Mouse (Mus musculus) cerebral cortex, adult 2 months (tissue): Measurements from ENCODE around the gene Fam207a.

Source experiments
- WGBS: fragments of 180-500 bp; shearing (Covaris S2); methylation state at CpG from one replicate; pipeline ENCODE4 v1.1.7; 2018; 5-methylcytosine and 5-hydroxymethylcytosine counted together

The Fam207a gene

DNA sequence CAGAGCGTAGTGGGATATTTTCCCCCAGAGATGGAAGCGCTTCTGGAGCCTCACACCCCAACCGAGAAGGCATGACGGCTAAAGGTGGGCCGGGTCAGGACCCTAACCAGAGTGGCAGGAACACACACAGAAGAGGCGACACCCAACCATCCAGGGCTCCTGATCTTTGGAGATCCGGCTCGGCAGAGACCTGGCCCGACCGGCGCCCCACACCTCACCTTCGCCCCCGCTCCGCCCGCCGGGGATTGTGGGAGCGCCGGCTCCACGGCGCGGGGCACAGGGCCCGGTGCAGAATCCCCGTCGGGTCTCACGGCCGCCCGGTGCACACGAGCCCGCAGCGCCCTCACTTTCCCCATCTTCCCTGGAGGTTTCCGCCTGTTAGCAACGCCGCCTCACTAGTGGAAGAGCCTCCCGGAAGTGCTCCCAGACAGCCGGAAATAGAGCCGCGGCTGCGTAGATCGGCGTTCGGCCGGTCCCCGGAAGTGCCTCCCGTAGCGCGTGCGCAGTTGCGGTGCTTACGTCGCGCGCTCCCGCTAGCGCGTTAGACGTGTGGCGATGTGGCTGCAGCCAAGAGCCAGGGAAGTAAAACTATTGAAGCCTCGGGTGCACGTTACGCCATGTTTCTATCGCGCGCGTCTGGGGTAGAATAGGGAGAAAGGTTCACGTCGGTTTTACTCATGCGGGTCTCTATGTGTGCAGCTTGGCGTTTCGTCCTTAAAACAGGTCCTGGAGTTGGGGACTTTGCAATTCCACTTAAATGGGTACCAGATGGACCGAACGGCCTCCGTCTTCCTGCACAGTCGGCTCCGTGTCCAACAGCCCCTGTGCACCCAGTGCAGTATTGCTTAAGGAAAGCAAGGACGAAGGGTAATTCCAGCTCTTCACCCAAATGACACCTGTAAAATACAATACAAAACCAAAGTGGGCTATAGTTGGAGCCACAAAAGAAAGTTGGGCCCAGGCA, at the start of gene Fam207a:
TSS of gene Fam207a (minus strand) at position 401 of the 964 bp plus-strand sequence.
- WGBS: 1% methylated on average over 75 of the region's 75 CpGs

- WGBS: 84% methylated on average over 8 of the region's 8 CpGs
Observed at GRCm38 (mm10) chr10:77565005-77565404, 49.4 kb upstream of the Fam207a start.

DNA sequence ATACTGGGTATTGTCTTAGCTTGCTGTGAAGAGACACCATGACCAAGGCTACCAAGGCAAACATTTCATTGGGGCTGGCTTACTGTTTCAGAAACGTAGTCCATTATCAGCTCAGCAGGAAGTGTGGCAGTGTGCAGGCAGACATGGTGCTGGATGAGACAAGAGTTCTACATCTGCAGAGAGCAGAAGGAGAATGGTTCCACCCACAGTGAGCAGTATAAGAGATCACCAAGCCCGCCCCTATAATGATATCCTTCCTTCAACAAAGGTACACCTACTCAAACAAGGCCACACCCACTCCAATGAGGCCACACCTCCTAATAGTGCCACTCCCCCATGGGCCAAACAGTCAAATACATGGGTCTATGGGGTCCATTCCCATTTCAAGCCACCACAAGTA, 45.9 kb upstream of the Fam207a start:
- WGBS: 81% methylated on average over 2 of the region's 2 CpGs

DNA sequence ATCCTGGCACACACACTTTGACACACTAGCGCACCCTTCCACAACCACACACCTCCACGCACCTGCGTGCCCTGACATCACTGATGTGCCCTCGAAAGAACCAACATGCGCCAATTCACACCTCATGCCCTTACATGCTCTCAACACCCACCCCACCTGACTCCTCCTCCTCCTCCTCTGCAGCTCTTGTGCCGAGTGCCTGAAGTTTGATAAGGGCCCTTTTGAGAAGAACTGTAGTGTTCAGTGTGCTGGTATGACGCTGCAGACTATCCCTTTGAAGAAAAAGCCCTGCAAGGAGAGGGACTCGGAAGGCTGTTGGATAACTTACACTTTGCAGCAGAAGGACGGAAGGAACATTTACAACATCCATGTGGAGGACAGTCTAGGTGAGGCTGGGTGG, 45.2 kb upstream of the Fam207a start:
- 93% methylated on average over 9 of the region's 9 CpGs for WGBS

GRCm38 (mm10) chr10:77560090-77560489, 44.5 kb upstream of the Fam207a start:
- 88% methylated on average over 11 of the region's 11 CpGs for WGBS

DNA sequence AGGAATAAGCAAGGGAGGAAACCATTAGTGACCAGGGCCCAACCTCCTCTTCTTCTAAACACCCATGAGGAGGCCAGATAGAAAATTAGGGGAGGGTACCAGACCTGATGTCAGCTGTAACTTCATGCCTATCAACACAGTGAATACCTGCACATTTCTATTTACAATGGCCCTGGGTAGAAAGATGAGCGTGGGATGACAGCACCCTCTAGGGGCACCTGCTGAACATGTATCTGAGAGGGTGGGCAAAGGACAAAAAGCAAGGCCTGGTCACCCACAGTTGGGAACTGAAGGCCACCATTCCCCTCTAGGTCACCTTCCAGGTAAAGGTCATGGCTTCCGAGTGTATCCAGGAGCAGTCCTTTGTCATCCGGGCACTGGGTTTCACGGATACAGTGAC, 42.1 kb upstream of the Fam207a start:
- 94% methylated on average over 4 of the region's 4 CpGs for WGBS

DNA sequence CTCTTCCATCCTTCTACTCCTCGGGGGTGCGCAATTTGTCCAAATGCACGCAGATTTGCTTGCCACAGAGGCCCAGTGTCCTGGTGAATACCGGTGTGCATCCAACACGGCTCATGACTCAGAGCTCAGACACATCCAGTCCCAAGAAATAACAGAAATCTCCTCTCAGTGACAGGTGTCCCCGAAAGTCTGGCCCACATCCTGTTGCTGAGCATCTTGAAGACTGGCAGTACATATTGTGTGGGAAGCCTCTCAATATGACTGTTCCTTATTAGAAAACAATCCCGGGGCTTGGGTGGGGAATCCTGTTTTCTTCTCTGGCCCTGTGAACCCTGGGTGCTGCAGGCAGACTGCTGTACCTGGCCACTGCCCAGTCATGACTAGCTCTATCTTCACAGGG, 41.0 kb upstream of the Fam207a start:
- WGBS: 80% methylated on average over 7 of the region's 7 CpGs

- WGBS: 93% methylated on average over 4 of the region's 4 CpGs
Observed at GRCm38 (mm10) chr10:77554918-77555317, 39.3 kb upstream of the Fam207a start.

- WGBS: 78% methylated on average over 4 of the region's 4 CpGs
Observed at GRCm38 (mm10) chr10:77553285-77553684, 37.7 kb upstream of the Fam207a start.

DNA sequence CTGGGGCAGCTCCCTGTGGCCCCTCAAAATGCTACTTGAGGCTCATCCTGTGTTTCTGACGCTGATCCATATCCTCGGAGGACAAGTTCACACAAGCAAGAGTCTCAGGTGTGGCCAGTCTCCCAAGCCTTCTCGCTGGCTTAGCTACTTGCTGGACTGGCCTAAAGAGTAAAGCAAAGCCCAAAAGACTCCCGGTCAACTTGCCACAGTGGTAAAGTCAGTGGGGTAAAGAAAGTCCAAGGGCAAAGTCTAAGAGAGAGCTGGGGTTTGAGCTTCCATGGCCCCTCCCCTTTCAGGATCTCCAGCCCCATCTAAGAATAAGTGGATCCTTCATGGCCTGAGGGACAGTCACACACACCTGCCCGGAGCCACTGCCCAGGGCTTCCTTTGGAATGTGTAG, 36.6 kb upstream of the Fam207a start:
- 94% methylated on average over 5 of the region's 5 CpGs for WGBS

- WGBS: 74% methylated on average over 11 of the region's 11 CpGs
Observed at GRCm38 (mm10) chr10:77550874-77551273, 35.3 kb upstream of the Fam207a start.

- 88% methylated on average over 10 of the region's 10 CpGs for WGBS
Observed at GRCm38 (mm10) chr10:77548576-77548975, 33.0 kb upstream of the Fam207a start.

DNA sequence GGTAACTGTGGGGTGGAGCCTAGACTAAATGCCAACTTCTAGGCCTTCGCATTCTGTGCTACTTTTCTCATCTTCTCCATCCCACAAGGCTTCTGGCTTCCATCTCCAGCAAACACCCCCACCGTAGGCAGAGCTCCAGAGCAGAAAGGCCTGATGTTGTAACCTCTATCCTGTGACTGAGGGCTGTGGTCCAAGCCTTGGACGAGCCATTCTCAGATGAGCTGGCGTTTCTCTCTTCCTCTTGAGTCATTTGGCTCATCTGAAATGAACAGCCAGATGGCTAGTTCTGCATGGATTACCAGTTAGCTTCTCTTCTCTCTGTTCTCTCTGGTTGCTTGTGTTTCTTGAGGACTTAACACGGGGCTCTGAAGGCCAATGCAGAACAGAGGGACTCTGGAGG, 29.3 kb upstream of the Fam207a start:
- 34% methylated on average over 5 of the region's 5 CpGs for WGBS

- WGBS: 51% methylated on average over 7 of the region's 7 CpGs
Observed at GRCm38 (mm10) chr10:77543226-77543625, 27.6 kb upstream of the Fam207a start.

GRCm38 (mm10) chr10:77541864-77542666, 26.5 kb upstream of the Fam207a start:
- WGBS: 85% methylated on average over 10 of the region's 10 CpGs

DNA sequence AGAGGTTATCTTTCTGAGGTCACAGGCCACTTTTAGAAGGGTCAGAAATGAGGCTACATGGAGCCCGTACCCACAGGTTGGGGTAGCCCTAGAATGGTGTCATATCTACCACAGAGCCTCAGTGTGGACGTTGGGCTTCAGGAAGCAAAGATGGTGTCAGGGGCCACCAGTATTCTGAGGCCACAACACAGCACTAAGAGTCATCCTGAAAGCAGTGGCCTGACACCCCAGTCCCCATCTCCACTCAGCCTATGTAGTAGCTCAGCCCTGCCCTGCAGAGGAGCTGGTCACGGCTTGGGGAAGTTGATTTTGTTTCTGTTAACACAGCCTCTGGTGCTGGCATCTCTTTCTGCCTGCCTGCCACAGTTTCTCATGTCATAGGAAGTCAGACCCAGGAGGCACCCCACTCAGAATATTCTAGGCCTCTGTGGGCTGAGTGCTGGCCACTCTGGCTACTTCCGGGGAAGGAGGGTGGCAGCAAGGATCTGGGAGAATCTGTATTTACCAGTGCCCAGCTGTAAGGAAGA, 25.1 kb upstream of the Fam207a start:
- 83% methylated on average over 4 of the region's 4 CpGs for WGBS

DNA sequence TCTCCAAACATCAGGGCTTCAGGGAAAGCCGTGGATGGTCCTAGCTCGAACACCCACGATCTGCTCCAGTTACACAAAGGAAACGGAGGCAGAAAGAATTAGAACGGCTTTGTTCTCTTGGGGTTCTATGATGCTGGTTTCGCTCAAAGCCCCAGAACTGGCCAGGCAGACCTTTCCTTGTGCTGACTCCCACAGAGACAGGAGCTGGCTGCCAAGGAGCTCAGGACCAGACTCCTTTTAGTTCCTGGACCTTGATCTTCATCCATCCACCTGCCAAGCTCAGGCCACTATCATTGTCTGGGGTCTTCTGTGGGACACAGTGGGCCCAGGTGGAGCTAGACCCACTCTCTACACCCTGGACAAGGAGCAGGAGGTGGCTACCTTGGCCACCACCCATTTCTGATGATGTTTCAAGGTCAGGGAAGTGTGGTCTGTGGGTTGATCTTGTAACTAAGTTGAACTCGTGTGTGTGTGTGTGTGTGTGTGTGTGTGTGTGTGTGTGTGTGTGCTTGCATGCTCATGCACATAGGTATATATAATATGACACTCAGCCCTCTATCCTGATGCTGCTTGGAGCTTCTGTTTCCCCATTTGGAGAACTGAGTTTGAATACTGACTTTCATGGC, 23.8 kb upstream of the Fam207a start:
- 68% methylated on average over 7 of the region's 7 CpGs for WGBS

GRCm38 (mm10) chr10:77537215-77538209, 21.9 kb upstream of the Fam207a start:
- WGBS: 81% methylated on average over 11 of the region's 11 CpGs

DNA sequence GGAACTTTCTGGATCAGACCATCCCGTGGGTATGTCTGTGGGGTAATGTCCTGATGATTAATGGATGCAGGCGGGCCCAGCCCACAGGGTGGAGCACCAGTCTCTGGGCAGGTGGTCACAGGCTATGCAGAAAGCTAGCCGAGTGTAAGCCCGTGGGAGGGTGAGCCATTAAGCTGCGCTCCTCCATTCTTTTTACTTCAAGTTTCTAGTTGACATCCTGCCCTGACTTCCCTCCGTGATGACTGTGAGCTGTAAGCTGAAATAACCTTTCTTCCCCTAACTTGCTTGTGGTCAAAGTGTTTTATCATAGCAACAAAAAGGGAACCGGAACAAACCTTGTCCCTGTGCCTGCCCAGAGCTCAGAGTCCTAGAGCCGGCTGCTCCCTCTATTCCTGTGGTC, 21.1 kb upstream of the Fam207a start:
- 79% methylated on average over 8 of the region's 8 CpGs for WGBS

- WGBS: 75% methylated on average over 1 of the region's 1 CpGs
Observed at GRCm38 (mm10) chr10:77532020-77532413, 16.4 kb upstream of the Fam207a start.
